Mouse (Mus musculus) C2C12 (cell line): ENCODE data around the gene Mpp2. TPM values are rescaled to one million over a fixed set of nuclear protein-coding genes. Genes with fewer than 3 reads are reported as not detected.

Source experiments
- H3K27me3 ChIP-seq: one replicate; pipeline ENCODE4 v1.6.1; 2011; ENCODE audit not compliant: control insufficient read depth, insufficient read depth, insufficient read length
- H3K36me3 ChIP-seq: one replicate; pipeline ENCODE4 v1.6.1; 2011; ENCODE audit not compliant: control insufficient read depth, insufficient read depth
- H3K4me3 ChIP-seq: one replicate; pipeline ENCODE4 v1.5.1; 2011; ENCODE audit warnings: mild to moderate bottlenecking, control low read depth; ENCODE audit not compliant: poor library complexity, insufficient read depth, severe bottlenecking
- H3K79me2 ChIP-seq: one replicate; pipeline ENCODE4 v1.6.1; 2011; ENCODE audit not compliant: control insufficient read depth, insufficient read depth
- H3K79me3 ChIP-seq: one replicate; pipeline ENCODE4 v1.6.1; 2011; ENCODE audit warnings: low read depth, control low read depth
- H3ac ChIP-seq: one replicate; pipeline ENCODE3; 2011; ENCODE audit warnings: low read depth; ENCODE audit not compliant: control insufficient read depth, insufficient read length
- CEBPB ChIP-seq: IDR thresholded peaks from one replicate; pipeline ENCODE4 v1.6.1; 2011; ENCODE audit warnings: low read depth, mild to moderate bottlenecking, control low read depth, moderate library complexity
- CTCF ChIP-seq: IDR thresholded peaks from one replicate; pipeline ENCODE4 v1.5.1; 2011; ENCODE audit not compliant: control insufficient read depth, insufficient read depth, insufficient read length
- FOSL1 ChIP-seq: IDR thresholded peaks from one replicate; pipeline ENCODE4 v1.8.0; 2011; ENCODE audit warnings: mild to moderate bottlenecking, low read length; ENCODE audit not compliant: poor library complexity, insufficient read depth, severe bottlenecking
- MAX ChIP-seq: IDR thresholded peaks from one replicate; pipeline ENCODE4 v1.6.1; 2011; ENCODE audit warnings: mild to moderate bottlenecking, control low read depth
- MYOD1 ChIP-seq: IDR thresholded peaks from one replicate; pipeline ENCODE4 v1.6.1; 2011; ENCODE audit warnings: low read depth; ENCODE audit not compliant: control insufficient read depth, insufficient read length
- MYOG ChIP-seq: IDR thresholded peaks from one replicate; pipeline ENCODE4 v1.6.1; 2011; ENCODE audit not compliant: control insufficient read depth, insufficient read length; ENCODE audit errors: extremely low read depth
- USF1 ChIP-seq: IDR thresholded peaks from one replicate; pipeline ENCODE4 v1.6.1; 2011; ENCODE audit warnings: low read depth, mild to moderate bottlenecking, control low read depth, moderate library complexity
- polyA plus RNA-seq: library from polyadenylated mRNA; unstranded; fragments of >200 nt; fragmentation: generic; extraction: Trizol; gene quantifications from one replicate; pipeline ENCODE4 v1.2.1, GENCODE M21; 2012; ENCODE audit warnings: missing spikeins

Gene Mpp2
- polyA plus RNA-seq, 1 experiment, result 1.7 TPM

DNA sequence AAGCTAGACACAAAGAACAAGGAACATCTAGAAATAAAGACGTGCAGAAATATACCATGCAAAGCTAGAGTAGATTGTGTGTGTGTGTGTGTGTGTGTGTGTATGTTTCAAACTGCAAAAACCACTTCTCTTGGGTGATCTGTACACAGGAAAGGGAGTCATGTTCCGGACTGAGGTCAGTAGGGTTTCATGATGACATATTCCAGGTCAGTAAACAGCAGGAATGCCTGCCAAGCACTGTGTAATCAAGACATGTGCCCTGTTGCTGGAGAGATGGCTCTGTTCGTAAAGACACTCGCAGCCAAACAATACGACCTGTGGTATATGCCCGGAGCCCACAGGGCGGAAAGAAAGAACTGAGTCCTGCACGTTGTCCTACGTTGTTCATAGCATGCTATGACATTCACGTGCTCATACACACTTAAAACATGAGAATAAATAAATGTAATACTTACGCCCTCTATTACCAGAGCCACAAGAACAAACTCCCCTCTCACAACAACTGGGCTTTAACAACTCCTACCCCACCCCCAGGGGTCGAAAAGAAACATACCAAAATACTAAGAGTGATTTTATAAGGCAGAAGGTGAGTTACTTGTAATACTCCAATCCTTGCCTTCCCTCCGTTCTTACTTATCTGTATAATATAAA lies 48.7 kb downstream of the Mpp2 start:
- no peak for TF ChIP-seq USF1
- TF ChIP-seq MAX, result no peak
- Histone ChIP-seq H3K36me3 (no peaks in the 10 kb centered on the region), H3K79me3 (no peaks in the 10 kb centered on the region), H3K4me3 (no peak overlapping the region), H3K27me3 (peaks cover 30% of the 10 kb centered on the region), H3K79me2 (no peaks in the 10 kb centered on the region), H3ac (no peak overlapping the region)

DNA sequence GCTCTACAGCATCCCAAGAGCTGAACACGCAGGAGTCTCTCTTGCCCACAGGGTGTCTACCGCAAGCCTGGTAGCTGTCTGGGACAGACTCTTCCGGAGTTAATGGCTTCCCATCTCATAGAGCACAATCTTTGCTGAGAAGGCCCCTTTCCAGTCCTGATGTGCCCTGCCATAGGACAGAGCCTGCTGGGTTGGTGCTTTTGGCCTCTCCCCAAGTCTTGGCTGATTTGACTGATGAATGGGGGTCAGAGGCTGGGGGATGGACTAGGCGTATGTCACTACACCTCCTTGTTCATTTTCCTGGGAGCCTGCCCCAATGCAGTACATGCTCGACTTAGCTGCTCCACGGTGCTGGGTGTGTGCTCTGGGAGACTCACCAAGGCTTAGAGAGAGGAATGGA lies 50.5 kb downstream of the Mpp2 start:
- Histone ChIP-seq H3K4me3 (no peak overlapping the region), H3K79me3 (no peaks in the 10 kb centered on the region), H3K36me3 (no peaks in the 10 kb centered on the region), H3K79me2 (no peaks in the 10 kb centered on the region), H3ac (no peak overlapping the region), H3K27me3 (peaks cover 39% of the 10 kb centered on the region)
- no peak for TF ChIP-seq CEBPB
- no peak for TF ChIP-seq FOSL1
- TF ChIP-seq MYOD1, result no peak
- TF ChIP-seq MYOG, result no peak
- TF ChIP-seq CTCF, result no peak
- no peak for TF ChIP-seq MAX
- no peak for TF ChIP-seq USF1

DNA sequence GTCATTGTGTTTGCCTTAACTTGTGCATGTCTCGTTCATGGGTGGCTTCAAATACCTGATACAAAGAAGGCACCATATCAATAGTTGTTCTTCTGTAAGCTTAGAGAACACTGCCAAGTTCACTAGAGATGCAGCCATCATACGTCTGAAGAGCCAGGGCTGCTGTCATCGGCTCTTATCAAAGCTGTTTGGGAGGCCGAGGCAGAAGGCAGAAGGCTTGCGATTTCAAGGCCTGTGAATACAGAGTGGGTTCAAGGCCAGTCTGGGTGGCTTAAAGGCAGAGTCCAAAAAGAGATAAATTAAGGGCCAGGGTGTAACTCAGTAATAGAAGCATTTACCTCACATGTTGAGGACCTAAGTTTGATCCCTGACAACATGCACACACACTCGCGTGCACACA lies 52.0 kb downstream of the Mpp2 start:
- TF ChIP-seq MYOD1, result no peak
- TF ChIP-seq MAX, result no peak
- TF ChIP-seq FOSL1, result no peak
- no peak for TF ChIP-seq USF1
- TF ChIP-seq MYOG, result no peak
- no peak for TF ChIP-seq CEBPB
- no peak for TF ChIP-seq CTCF
- no peaks in the 10 kb centered on the region for H3K36me3 ChIP-seq
- H3K79me3 ChIP-seq, result no peaks in the 10 kb centered on the region
- H3ac ChIP-seq, result no peak overlapping the region
- H3K27me3 ChIP-seq, result peaks cover 39% of the 10 kb centered on the region
- no peaks in the 10 kb centered on the region for H3K79me2 ChIP-seq
- no peak overlapping the region for H3K4me3 ChIP-seq

DNA sequence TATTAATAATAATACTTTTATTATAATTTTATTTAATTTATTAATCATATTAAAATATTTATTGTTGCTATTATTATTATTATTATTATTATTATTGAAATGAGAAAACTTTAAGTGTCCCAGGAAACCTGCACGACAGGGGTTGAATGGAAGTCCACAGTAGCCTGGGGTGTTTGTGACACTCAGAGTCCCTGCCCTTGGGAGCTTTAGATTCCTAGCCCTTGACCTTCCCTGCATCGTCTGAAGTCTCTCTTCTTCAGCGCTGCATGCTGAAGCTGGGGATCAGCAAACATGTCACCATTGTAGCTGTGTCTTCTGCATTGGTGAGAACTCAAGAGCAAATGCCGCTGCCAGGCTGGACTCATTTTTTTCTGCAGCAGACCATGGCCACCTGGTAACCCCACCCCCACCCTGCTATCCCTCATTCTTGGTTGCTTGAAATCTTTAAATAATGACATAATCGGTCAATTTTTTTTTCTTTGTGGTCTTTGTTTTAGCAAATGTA lies 52.8 kb downstream of the Mpp2 start:
- TF ChIP-seq MYOG, result no peak
- TF ChIP-seq CTCF, result no peak
- TF ChIP-seq MAX, result no peak
- TF ChIP-seq USF1, result no peak
- TF ChIP-seq MYOD1, result no peak
- no peak for TF ChIP-seq CEBPB
- no peak for TF ChIP-seq FOSL1
- H3K27me3 ChIP-seq, result peaks cover 43% of the 10 kb centered on the region
- no peak overlapping the region for H3K4me3 ChIP-seq
- no peaks in the 10 kb centered on the region for H3K79me3 ChIP-seq
- H3K36me3 ChIP-seq, result no peaks in the 10 kb centered on the region
- H3K79me2 ChIP-seq, result no peaks in the 10 kb centered on the region
- no peak overlapping the region for H3ac ChIP-seq

DNA sequence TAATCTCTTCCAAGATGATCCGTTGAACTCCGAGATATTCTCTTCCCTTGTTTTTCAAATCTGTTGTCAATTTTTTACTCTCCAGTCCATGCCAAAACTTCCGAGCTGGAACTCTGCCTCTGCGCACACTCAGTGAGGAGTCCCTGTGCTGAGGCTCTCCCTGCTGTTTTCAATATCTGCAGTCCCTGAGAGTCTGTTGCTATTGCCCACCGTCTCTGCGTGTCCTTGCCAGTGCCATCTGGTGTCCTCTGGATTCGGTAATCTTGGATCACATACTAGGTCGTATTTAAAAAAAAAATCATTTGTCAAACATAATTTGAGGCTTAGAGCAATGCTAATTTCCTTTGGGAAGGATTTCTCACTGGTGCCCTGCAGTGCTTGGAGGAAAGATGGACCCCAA lies 53.4 kb downstream of the Mpp2 start:
- Histone ChIP-seq H3K36me3 (no peaks in the 10 kb centered on the region), H3ac (no peak overlapping the region), H3K79me3 (no peaks in the 10 kb centered on the region), H3K4me3 (no peak overlapping the region), H3K79me2 (no peaks in the 10 kb centered on the region), H3K27me3 (peaks cover 43% of the 10 kb centered on the region)
- no peak for TF ChIP-seq MYOG
- no peak for TF ChIP-seq MAX
- TF ChIP-seq CTCF, result no peak
- TF ChIP-seq FOSL1, result no peak

GRCm38 (mm10) chr11:102033055-102033591 lies 55.2 kb downstream of the Mpp2 start:
- Histone ChIP-seq H3K79me2 (no peaks in the 10 kb centered on the region), H3K4me3 (no peak overlapping the region), H3K36me3 (no peaks in the 10 kb centered on the region), H3K79me3 (no peaks in the 10 kb centered on the region), H3K27me3 (peaks cover 40% of the 10 kb centered on the region), H3ac (no peak overlapping the region)
- TF ChIP-seq MYOD1 (no peak), MAX (no peak), FOSL1 (no peak), CTCF (no peak), CEBPB (no peak), MYOG (no peak), USF1 (no peak)
